Mouse (Mus musculus) activated CD4-positive, CD25-positive, alpha-beta regulatory T cell, adult 9 weeks (primary cell): Measurements from ENCODE around the gene Slx. TPM values are rescaled to one million over a fixed set of nuclear protein-coding genes. Genes with fewer than 3 reads are reported as not detected.

Experiments
- polyA plus RNA-seq: library from polyadenylated mRNA; unstranded; fragments of 100-300 nt; shearing (Covaris generic); gene quantifications from one replicate; pipeline ENCODE4 v1.2.1, GENCODE M21; 2017

The Slx gene
- not detected for polyA plus RNA-seq

DNA sequence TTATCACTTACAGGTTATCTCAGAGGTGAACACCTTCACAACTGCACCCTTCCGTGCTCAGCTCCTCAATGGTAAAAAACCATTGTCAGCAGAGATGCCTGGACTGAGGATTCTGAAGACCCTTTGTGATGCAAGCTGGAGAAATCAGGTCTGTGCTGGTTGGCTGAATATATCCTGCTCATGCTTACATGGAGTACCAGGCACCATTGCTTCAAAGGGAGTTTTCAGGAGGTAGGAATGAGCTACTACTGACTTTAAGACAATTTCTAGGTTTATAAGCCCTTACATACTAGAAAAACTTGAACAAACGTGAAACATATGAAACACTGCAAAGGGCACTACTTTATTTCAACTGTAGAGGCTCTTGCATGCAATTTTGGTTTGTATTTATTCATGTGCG, at the start of gene Slx:
Slx (minus strand) TSS at position 101 of the 400 bp plus-strand sequence.

Other genes starting within 250 kb of the Slx start
- not detected for gene Gm2030, start 235.5 kb downstream of the Slx start, polyA plus RNA-seq
- not detected for gene Gm14525, start 157.1 kb upstream of the Slx start, polyA plus RNA-seq